Mouse (Mus musculus) brain, adult 2 months (tissue): Measurements from ENCODE around the gene Ceacam19.

ENCODE experiments used
- DNase-seq: peaks from one replicate; pipeline ENCODE4 v3.0.0; 2011; ENCODE audit warnings: low read depth, low spot score

The Ceacam19 gene

GRCm38 (mm10) chr7:19880754-19881153 is 7.0 kb downstream of the Ceacam19 start:
- DNase-seq = no peak

- DNase-seq = no peak
These were observed 10.9 kb downstream of the Ceacam19 start for GRCm38 (mm10) chr7:19876781-19877425.

GRCm38 (mm10) chr7:19875948-19876682 is 11.7 kb downstream of the Ceacam19 start:
- DNase-seq = peak; percentile 54

- peak; percentile 16 for DNase-seq
These were observed 15.7 kb downstream of the Ceacam19 start for GRCm38 (mm10) chr7:19871943-19872601.

- DNase-seq = no peak
These were observed 16.6 kb downstream of the Ceacam19 start for GRCm38 (mm10) chr7:19871137-19871621.

- DNase-seq = no peak
These were observed 19.9 kb downstream of the Ceacam19 start for GRCm38 (mm10) chr7:19867751-19868399.

GRCm38 (mm10) chr7:19866490-19866889 is 21.3 kb downstream of the Ceacam19 start:
- DNase-seq = no peak

GRCm38 (mm10) chr7:19865246-19866036 is 22.3 kb downstream of the Ceacam19 start:
- no peak for DNase-seq

GRCm38 (mm10) chr7:19864241-19864640 is 23.5 kb downstream of the Ceacam19 start:
- peak; percentile 46 for DNase-seq

- DNase-seq = no peak
These were observed 26.6 kb downstream of the Ceacam19 start, which contains the start of gene Ceacam16 for GRCm38 (mm10) chr7:19861199-19861598. Gene Ceacam16, minus strand, starts transcription at chr7:19861299.

- DNase-seq = no peak
These were observed 28.0 kb downstream of the Ceacam19 start for GRCm38 (mm10) chr7:19859740-19860139.

- DNase-seq = no peak
These were observed 31.5 kb downstream of the Ceacam19 start for GRCm38 (mm10) chr7:19856283-19856682.

- no peak for DNase-seq
These were observed 32.1 kb downstream of the Ceacam19 start for GRCm38 (mm10) chr7:19855663-19856062.

- no peak for DNase-seq
These were observed 34.2 kb downstream of the Ceacam19 start for GRCm38 (mm10) chr7:19853526-19853925.

- peak; percentile 65 for DNase-seq
These were observed 35.8 kb downstream of the Ceacam19 start, which contains the start of gene Gm19345 for GRCm38 (mm10) chr7:19851858-19852570. Gene Gm19345, plus strand, starts transcription at chr7:19852003.

- DNase-seq = no peak
These were observed 43.1 kb downstream of the Ceacam19 start for GRCm38 (mm10) chr7:19844521-19845171.

- peak; percentile 32 for DNase-seq
These were observed 44.2 kb downstream of the Ceacam19 start for GRCm38 (mm10) chr7:19843561-19843960.

- no peak for DNase-seq
These were observed 44.8 kb downstream of the Ceacam19 start for GRCm38 (mm10) chr7:19842885-19843504.

- DNase-seq = no peak
These were observed 45.9 kb downstream of the Ceacam19 start for GRCm38 (mm10) chr7:19841686-19842413.
